Mouse (Mus musculus): ENCODE data around the gene D3Ertd751e. TPM values are rescaled to one million over a fixed set of nuclear protein-coding genes. Genes with fewer than 3 reads are reported as not detected.

The D3Ertd751e gene
- polyA plus RNA-seq (2017; shearing (Covaris generic)), result 10 to 100 TPM in 1 of 2 experiments, 1 to 10 TPM in 1; 7.5 to 10.2 TPM

GRCm38 (mm10) chr3:41742278-41742934 lies at the start of gene D3Ertd751e, which contains the start of gene Sclt1:
Gene D3Ertd751e, plus strand, starts transcription at chr3:41742611.
Gene Sclt1, minus strand, starts transcription at chr3:41742514.

Other genes with a start within 250 kb of the D3Ertd751e start
- 10 to 100 TPM; 17.7 to 19.5 TPM for gene Jade1, start 186.9 kb upstream of the D3Ertd751e start, polyA plus RNA-seq (2017; shearing (Covaris generic))
- gene Sclt1, start 97 bp upstream of the D3Ertd751e start, polyA plus RNA-seq (2017; shearing (Covaris generic)), result 10 to 100 TPM in 1 of 2 experiments, 1 to 10 TPM in 1; 9.6 to 13.8 TPM